Mouse (Mus musculus): ENCODE measurements at regions not wholly inside any gene's neighbourhood (a gene's known extent, or its start where the extent isn't known, plus 50 kb on each side); places are given as distances from the start of the nearest gene placed in this dataset.

DNA sequence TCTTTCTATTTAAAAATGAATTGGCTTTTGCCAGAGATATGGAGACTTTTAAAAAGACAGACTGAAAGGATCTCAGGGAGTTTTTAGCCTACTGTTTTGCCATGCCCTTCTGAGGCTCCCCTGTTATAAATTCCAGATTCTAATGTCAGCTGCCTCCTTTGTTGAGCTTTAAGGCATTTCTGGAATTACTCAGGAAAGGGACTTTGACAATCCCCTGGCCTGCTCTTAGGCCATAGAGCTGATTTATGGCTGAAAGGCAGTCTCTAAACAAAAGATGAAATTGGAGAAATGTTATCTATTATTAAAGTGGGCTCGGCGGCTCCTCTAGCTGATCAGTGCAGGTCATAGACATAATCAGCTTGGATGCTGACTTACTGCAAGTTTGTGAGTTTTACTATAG lies 231.0 kb upstream of the Rbms1 start:
- H3K9me3 ChIP-seq (ENCODE audit: control insufficient read depth, low read length), result no peaks in the 10 kb centered on the region
- DNase-seq, result no peak
- no peaks in the 10 kb centered on the region for H3K27me3 ChIP-seq (ENCODE audit: control insufficient read depth, insufficient read depth, low read length)
- no peaks in the 10 kb centered on the region for H3K36me3 ChIP-seq (ENCODE audit: control insufficient read depth, insufficient read depth, low read length)
- WGBS, result 73% methylated on average over 2 of the region's 2 CpGs
- H3K4me3 ChIP-seq (replicated peaks; ENCODE audit: low read depth, low read length), result no peak overlapping the region
- H3K4me2 ChIP-seq (ENCODE audit: low read length), result no peak overlapping the region
- no peak overlapping the region for H3K27ac ChIP-seq (replicated peaks; ENCODE audit: low read depth, low read length)
- no peaks in the 10 kb centered on the region for H3K4me1 ChIP-seq (ENCODE audit: control insufficient read depth, insufficient read depth, low read length)
- ATAC-seq (ENCODE audit: low FRiP score, low TSS enrichment), result no peak
- no peak overlapping the region for H3K9ac ChIP-seq (replicated peaks; ENCODE audit: low read length)

DNA sequence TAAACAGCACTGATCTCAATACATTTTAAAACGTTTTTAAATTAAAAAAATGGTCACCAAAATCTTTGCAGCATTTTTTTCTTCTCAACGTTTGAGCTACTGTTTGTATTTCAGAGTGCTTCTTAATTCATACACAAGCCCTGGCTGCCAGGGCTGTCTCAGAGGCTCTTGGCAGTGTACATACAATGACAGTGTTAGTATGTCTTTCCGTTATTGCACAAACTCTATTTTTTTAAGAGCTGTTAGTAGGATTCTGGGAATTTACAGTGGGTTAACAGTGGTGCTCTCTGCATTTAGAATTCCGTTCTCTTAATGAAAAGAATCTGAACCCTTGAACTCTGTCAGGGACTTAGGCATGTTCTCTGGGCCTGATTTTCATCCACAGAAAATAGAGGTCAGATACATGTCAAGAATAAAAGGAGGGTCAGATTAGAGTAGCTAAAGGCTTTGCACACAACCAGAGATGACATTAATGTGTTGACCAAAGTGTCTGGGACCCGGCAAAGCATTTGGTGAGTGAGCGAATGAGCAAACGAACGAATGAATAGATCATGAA lies 219.5 kb upstream of the Rbms1 start:
- Histone ChIP-seq H3K27ac (replicated peaks; ENCODE audit: low read depth, low read length) (no peak overlapping the region), H3K4me1 (ENCODE audit: control insufficient read depth, insufficient read depth, low read length) (no peaks in the 10 kb centered on the region), H3K9ac (replicated peaks; ENCODE audit: low read length) (no peak overlapping the region), H3K36me3 (ENCODE audit: control insufficient read depth, insufficient read depth, low read length) (no peaks in the 10 kb centered on the region), H3K4me3 (replicated peaks; ENCODE audit: low read depth, low read length) (no peak overlapping the region), H3K9me3 (ENCODE audit: control insufficient read depth, low read length) (no peaks in the 10 kb centered on the region), H3K27me3 (ENCODE audit: control insufficient read depth, insufficient read depth, low read length) (no peaks in the 10 kb centered on the region), H3K4me2 (ENCODE audit: low read length) (no peak overlapping the region)
- DNase-seq (peak; percentile 15), ATAC-seq (ENCODE audit: low FRiP score, low TSS enrichment) (no peak)
- 58% methylated on average over 8 of the region's 8 CpGs for WGBS

DNA sequence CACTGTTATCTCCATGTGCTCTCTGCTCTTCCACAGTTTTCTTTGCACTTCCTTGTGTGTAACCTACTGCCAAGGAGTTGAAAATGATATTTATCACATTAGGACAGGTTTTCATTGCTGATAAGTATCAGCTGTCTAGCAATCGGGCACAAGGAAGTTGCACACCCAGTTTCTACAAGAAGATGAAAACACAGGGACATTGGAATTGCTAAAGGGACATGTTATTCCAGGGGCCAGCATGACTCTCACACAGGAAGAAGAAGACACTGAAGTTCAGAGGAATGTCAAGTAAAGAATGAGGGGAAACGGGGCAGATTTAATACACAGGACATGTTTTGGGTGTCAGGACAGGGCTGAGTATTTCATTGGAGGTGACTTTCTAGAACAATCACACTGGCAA lies 214.8 kb upstream of the Rbms1 start:
- H3K4me2 ChIP-seq (ENCODE audit: low read length), result no peak overlapping the region
- no peak overlapping the region for H3K4me3 ChIP-seq (replicated peaks; ENCODE audit: low read depth, low read length)
- no peaks in the 10 kb centered on the region for H3K27me3 ChIP-seq (ENCODE audit: control insufficient read depth, insufficient read depth, low read length)
- 92% methylated on average over 2 of the region's 2 CpGs for WGBS
- H3K27ac ChIP-seq (replicated peaks; ENCODE audit: low read depth, low read length), result no peak overlapping the region
- H3K36me3 ChIP-seq (ENCODE audit: control insufficient read depth, insufficient read depth, low read length), result no peaks in the 10 kb centered on the region
- no peaks in the 10 kb centered on the region for H3K4me1 ChIP-seq (ENCODE audit: control insufficient read depth, insufficient read depth, low read length)
- DNase-seq (no peak), ATAC-seq (ENCODE audit: low FRiP score, low TSS enrichment) (no peak)
- no peak overlapping the region for H3K9ac ChIP-seq (replicated peaks; ENCODE audit: low read length)
- no peaks in the 10 kb centered on the region for H3K9me3 ChIP-seq (ENCODE audit: control insufficient read depth, low read length)

DNA sequence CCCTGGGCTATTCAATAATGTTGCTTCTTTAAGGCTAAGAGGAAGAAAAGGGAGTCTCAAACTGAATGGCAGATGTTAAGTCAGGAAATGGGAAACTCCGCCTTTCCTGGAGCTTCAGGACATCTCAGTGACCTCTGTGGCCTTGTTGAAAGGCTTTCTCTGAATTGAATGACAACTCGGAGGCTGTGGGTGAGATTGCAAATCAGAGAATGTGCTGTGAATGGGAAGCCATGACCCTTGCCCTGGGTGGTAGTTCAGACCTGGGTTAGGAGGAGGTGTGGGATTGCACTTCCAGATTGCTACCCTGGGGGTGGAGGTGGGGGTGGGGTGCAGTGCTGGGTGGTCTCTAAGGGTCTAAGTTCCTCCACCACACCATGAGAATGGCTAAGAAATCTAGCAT lies 213.8 kb upstream of the Rbms1 start:
- ATAC-seq (ENCODE audit: low FRiP score, low TSS enrichment), result no peak
- Histone ChIP-seq H3K4me2 (ENCODE audit: low read length) (no peak overlapping the region), H3K4me3 (replicated peaks; ENCODE audit: low read depth, low read length) (no peak overlapping the region), H3K9me3 (ENCODE audit: control insufficient read depth, low read length) (no peaks in the 10 kb centered on the region), H3K4me1 (ENCODE audit: control insufficient read depth, insufficient read depth, low read length) (no peaks in the 10 kb centered on the region), H3K36me3 (ENCODE audit: control insufficient read depth, insufficient read depth, low read length) (no peaks in the 10 kb centered on the region), H3K27ac (replicated peaks; ENCODE audit: low read depth, low read length) (no peak overlapping the region), H3K9ac (replicated peaks; ENCODE audit: low read length) (no peak overlapping the region), H3K27me3 (ENCODE audit: control insufficient read depth, insufficient read depth, low read length) (no peaks in the 10 kb centered on the region)
- DNase-seq, result peak; percentile 25
- 5% methylated on average over 2 of the region's 2 CpGs for WGBS

DNA sequence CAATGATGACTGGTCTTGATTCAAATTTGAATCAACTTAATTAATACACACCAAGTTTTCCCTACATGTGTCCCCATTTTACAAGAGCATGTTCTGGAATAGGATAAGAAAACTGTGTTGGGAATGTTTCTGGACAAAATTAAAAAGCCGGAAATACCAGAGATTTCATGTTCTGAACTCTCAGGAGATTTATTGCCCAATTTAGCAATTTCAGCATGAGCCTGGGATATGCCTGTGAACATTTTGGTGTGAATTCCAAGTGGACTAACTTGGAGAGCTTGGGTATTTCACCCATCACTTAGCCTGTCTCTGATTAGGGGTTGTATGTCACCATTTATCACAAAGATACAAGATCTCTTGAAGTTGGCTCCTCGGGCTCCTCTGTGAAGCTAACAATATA lies 210.6 kb upstream of the Rbms1 start:
- Histone ChIP-seq H3K36me3 (ENCODE audit: control insufficient read depth, insufficient read depth, low read length) (no peaks in the 10 kb centered on the region), H3K27me3 (ENCODE audit: control insufficient read depth, insufficient read depth, low read length) (no peaks in the 10 kb centered on the region), H3K4me2 (ENCODE audit: low read length) (no peak overlapping the region), H3K27ac (replicated peaks; ENCODE audit: low read depth, low read length) (no peak overlapping the region), H3K4me3 (replicated peaks; ENCODE audit: low read depth, low read length) (no peak overlapping the region), H3K9me3 (ENCODE audit: control insufficient read depth, low read length) (no peaks in the 10 kb centered on the region), H3K9ac (replicated peaks; ENCODE audit: low read length) (no peak overlapping the region), H3K4me1 (ENCODE audit: control insufficient read depth, insufficient read depth, low read length) (no peaks in the 10 kb centered on the region)
- DNase-seq (no peak), ATAC-seq (ENCODE audit: low FRiP score, low TSS enrichment) (no peak)
- 89% methylated on average over 2 of the region's 2 CpGs for WGBS

DNA sequence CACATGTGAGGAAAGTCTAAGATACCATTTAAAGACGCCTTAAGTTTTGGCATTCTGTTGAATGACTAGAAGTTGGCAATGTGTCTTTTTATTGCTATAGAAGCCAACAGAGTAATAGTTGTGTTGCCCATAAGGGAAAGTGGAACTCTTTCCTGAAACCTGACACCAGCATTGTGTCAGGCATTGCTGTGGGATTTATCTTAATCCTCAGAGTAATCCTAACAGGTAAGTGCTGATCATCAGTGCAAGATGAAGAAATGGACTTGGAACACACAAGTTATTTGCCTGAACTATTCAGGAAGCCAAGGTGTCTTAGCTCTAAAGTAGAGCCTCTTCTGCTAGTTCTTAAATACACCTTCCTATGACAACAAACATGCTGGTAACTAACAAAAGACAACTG lies 198.3 kb upstream of the Rbms1 start:
- ATAC-seq (ENCODE audit: low FRiP score, low TSS enrichment), result no peak
- H3K4me1 ChIP-seq (ENCODE audit: control insufficient read depth, insufficient read depth, low read length), result no peaks in the 10 kb centered on the region
- 97% methylated on average over 1 of the region's 1 CpGs for WGBS
- no peaks in the 10 kb centered on the region for H3K9me3 ChIP-seq (ENCODE audit: control insufficient read depth, low read length)
- no peak overlapping the region for H3K4me3 ChIP-seq (replicated peaks; ENCODE audit: low read depth, low read length)
- no peak for DNase-seq
- H3K27me3 ChIP-seq (ENCODE audit: control insufficient read depth, insufficient read depth, low read length), result no peaks in the 10 kb centered on the region
- H3K9ac ChIP-seq (replicated peaks; ENCODE audit: low read length), result no peak overlapping the region
- H3K27ac ChIP-seq (replicated peaks; ENCODE audit: low read depth, low read length), result no peak overlapping the region
- H3K4me2 ChIP-seq (ENCODE audit: low read length), result no peak overlapping the region
- H3K36me3 ChIP-seq (ENCODE audit: control insufficient read depth, insufficient read depth, low read length), result no peaks in the 10 kb centered on the region

DNA sequence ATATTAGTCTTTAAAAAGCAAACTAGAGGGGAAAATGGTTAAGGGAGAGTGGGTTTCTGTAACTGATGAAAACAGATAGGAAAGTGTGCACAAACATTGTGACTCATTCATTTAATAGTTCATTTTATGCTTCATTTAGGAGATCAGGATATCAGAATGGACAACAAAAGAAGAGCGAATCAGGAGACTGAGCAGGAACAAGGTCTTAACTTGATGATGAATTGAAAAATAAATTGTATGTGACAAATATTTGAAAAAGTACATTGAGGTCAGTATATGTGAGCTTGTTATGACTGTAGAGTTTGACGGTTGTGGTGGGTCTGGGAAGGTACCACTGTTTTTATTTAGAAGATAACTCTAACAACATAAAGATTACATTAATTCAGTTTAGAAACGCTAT lies 196.8 kb upstream of the Rbms1 start:
- DNase-seq (no peak), ATAC-seq (ENCODE audit: low FRiP score, low TSS enrichment) (no peak)
- Histone ChIP-seq H3K27ac (replicated peaks; ENCODE audit: low read depth, low read length) (no peak overlapping the region), H3K27me3 (ENCODE audit: control insufficient read depth, insufficient read depth, low read length) (no peaks in the 10 kb centered on the region), H3K9me3 (ENCODE audit: control insufficient read depth, low read length) (no peaks in the 10 kb centered on the region), H3K9ac (replicated peaks; ENCODE audit: low read length) (no peak overlapping the region), H3K4me2 (ENCODE audit: low read length) (no peak overlapping the region), H3K4me1 (ENCODE audit: control insufficient read depth, insufficient read depth, low read length) (no peaks in the 10 kb centered on the region), H3K36me3 (ENCODE audit: control insufficient read depth, insufficient read depth, low read length) (no peaks in the 10 kb centered on the region), H3K4me3 (replicated peaks; ENCODE audit: low read depth, low read length) (no peak overlapping the region)
- 77% methylated on average over 3 of the region's 3 CpGs for WGBS

DNA sequence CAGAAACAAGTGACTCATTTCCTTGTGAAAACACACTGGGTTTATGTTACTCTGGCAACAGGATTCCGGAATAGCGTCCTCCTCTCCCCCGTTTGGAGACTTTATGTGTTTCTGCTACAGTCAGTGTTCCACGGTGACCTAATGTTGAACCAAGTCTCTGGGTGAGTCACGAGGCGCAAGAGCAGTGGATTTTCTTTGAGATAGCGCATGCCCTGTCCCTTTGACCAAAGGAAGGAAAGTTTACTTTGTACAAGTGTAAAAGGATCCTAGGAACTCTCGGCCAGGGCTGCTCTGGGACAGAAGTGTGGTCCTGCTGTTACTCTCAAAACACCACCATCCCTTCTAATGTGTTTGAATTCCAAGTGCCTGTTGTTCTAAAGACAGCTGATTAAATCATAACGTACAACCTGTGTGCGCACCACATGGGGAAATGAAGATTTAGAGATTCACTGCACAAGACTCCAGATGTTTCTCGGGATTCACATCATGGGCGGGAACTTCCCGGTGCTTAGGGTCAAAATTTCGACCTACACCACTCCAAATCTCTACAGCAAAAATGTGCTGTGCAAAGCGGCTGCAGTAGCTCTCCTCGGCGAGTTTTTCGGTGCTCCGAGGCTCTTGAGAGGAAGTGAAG lies 176.1 kb upstream of the Rbms1 start:
- Histone ChIP-seq H3K36me3 (ENCODE audit: control insufficient read depth, insufficient read depth, low read length) (no peaks in the 10 kb centered on the region), H3K4me1 (ENCODE audit: control insufficient read depth, insufficient read depth, low read length) (no peaks in the 10 kb centered on the region), H3K4me3 (replicated peaks; ENCODE audit: low read depth, low read length) (no peak overlapping the region), H3K27me3 (ENCODE audit: control insufficient read depth, insufficient read depth, low read length) (no peaks in the 10 kb centered on the region), H3K9me3 (ENCODE audit: control insufficient read depth, low read length) (no peaks in the 10 kb centered on the region), H3K27ac (replicated peaks; ENCODE audit: low read depth, low read length) (no peak overlapping the region), H3K4me2 (ENCODE audit: low read length) (no peak overlapping the region), H3K9ac (replicated peaks; ENCODE audit: low read length) (no peak overlapping the region)
- DNase-seq (peak; percentile 14), ATAC-seq (ENCODE audit: low FRiP score, low TSS enrichment) (no peak)
- WGBS, result 80% methylated on average over 19 of the region's 19 CpGs

DNA sequence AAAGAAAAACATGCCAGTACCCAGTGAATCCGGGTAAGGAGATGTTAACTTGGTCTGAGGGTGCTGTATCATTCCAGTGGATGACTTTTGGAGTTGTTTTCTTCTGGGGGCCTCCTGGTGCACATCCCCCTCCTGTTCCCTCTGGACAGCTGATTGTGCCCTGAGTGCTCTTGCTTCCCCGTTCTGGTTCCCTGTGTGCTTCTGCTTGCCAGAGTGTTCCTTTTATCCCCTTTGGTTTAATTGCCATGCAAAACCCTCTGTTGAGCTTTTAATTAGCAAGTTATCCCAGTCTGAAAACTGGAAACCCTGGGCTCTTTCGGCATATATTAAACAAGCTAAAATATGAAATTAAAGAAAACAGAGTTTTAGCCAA lies 175.6 kb upstream of the Rbms1 start:
- WGBS, result 63% methylated on average over 3 of the region's 3 CpGs
- Histone ChIP-seq H3K27me3 (ENCODE audit: control insufficient read depth, insufficient read depth, low read length) (no peaks in the 10 kb centered on the region), H3K27ac (replicated peaks; ENCODE audit: low read depth, low read length) (no peak overlapping the region), H3K9me3 (ENCODE audit: control insufficient read depth, low read length) (no peaks in the 10 kb centered on the region), H3K9ac (replicated peaks; ENCODE audit: low read length) (no peak overlapping the region), H3K4me2 (ENCODE audit: low read length) (no peak overlapping the region), H3K4me3 (replicated peaks; ENCODE audit: low read depth, low read length) (no peak overlapping the region), H3K4me1 (ENCODE audit: control insufficient read depth, insufficient read depth, low read length) (no peaks in the 10 kb centered on the region), H3K36me3 (ENCODE audit: control insufficient read depth, insufficient read depth, low read length) (no peaks in the 10 kb centered on the region)
- no peak for ATAC-seq (ENCODE audit: low FRiP score, low TSS enrichment)
- no peak for DNase-seq

All from midbrain, embryonic 14.5 days (tissue).